Mouse (Mus musculus) lung, postnatal 14 days (tissue): ENCODE data around the gene Ccdc93.

ENCODE experiments used
- DNase-seq: peaks from one replicate; pipeline ENCODE4 v3.0.0; 2021

The Ccdc93 gene

DNA sequence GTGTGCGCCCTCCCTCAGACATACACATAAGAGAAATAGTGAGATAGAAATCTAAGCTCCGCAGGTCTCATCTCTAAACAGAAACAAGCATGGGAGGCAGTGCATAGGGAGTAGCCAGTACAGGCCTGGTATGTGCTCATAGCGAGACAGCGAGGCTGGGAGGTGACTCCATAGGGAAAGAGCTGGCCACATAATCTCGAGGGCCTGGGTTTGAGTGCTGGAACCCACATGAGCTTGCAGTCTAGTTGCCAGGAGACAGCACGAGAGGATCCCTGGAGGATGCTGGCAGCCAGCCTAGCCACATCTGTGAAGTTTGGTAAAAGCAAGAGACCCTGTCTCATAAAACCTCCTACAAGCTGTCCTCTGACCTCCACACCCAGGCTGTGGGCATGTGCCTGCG, 20.2 kb downstream of the Ccdc93 start:
- DNase-seq, result no peak

GRCm38 (mm10) chr1:121452498-121452897, 21.6 kb downstream of the Ccdc93 start:
- DNase-seq, result no peak

- DNase-seq, result no peak
Measured at GRCm38 (mm10) chr1:121453053-121453452, 22.2 kb downstream of the Ccdc93 start.

- no peak for DNase-seq
Measured at GRCm38 (mm10) chr1:121454951-121455350, 24.1 kb downstream of the Ccdc93 start.

DNA sequence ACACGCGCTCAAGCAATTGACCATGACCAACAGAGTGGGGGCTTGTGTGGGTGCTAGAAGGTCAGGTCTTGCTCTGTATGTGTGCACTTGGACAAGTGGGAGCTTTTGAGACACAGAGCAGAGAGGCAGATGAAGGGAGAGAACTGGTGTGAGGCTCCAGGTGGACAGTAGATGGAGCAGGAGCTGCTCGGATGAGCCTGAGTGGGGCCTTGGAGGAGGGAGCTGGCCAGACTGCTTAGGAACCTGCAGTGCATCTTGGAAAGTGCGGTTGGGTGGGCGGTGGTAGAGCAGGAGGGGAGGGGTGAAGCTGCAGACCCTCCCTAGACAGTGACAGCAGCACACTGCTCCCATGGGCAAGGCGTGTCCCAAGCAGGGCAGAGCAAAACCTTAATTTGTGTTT, 29.2 kb downstream of the Ccdc93 start:
- DNase-seq, result no peak

DNA sequence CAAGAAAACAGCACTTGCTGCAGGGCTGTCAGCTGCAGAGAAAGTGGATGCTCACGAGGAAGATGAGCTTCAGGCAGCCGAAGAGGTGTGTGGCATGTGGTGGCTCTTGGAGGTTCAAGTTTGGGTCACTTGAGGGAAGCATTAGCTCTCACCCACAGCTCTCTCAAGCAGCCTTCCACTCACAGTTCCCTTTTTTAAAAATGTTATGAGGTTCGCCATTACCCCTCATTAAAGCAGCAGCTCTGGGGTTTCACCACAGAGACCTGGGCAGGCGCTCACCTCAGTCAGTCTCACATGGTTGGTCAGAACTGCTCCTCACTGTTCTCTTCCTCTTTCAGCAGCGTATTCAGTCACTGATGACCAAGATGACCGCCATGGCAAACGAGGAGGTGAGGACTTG, 31.0 kb downstream of the Ccdc93 start:
- DNase-seq, result no peak

- DNase-seq, result no peak
Measured at GRCm38 (mm10) chr1:121462643-121463042, 31.8 kb downstream of the Ccdc93 start.

GRCm38 (mm10) chr1:121463806-121464205, 33.0 kb downstream of the Ccdc93 start:
- no peak for DNase-seq

GRCm38 (mm10) chr1:121466276-121466675, 35.4 kb downstream of the Ccdc93 start:
- DNase-seq, result no peak

DNA sequence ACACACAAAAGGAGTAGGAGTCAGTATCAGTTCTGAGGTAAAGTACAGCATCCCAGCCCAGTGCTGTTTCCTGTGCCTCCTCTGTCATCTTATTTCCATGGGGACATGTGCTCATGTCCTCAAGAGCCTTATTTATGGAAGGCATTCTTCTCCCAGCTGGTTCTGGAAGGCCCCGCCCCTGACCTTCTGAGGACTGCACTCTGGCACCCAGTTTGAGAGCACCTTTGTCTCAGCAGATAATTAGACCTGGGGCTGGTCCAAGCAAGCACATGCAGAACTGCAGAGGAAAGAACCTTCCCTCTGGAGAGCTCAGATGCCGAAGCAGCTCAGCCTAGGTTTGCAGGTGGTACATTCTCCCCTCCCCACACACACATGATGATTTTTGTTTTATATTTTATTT, 37.4 kb downstream of the Ccdc93 start:
- no peak for DNase-seq

- no peak for DNase-seq
Measured at GRCm38 (mm10) chr1:121471503-121471902, 40.7 kb downstream of the Ccdc93 start.

DNA sequence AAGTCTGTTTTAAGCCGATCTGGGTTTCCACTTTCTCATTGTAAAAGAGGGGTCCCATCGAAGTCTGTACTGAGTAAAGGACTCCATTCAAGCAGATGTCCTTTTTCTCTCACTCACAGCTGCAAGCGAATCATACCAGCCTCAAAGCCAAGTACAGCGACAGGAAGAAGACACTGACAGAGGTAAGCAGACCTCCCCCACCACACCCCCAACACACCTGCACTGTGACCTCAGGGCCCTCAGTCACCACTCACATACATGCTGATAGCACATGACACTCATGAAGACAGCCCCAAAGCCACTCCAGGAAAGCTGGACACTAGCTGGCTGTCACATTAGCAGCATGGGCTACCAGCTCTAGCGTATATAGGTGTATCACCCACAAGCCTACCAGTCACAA, 46.9 kb downstream of the Ccdc93 start:
- DNase-seq, result no peak

- DNase-seq, result no peak
Measured at GRCm38 (mm10) chr1:121478284-121478980, 47.6 kb downstream of the Ccdc93 start.

DNA sequence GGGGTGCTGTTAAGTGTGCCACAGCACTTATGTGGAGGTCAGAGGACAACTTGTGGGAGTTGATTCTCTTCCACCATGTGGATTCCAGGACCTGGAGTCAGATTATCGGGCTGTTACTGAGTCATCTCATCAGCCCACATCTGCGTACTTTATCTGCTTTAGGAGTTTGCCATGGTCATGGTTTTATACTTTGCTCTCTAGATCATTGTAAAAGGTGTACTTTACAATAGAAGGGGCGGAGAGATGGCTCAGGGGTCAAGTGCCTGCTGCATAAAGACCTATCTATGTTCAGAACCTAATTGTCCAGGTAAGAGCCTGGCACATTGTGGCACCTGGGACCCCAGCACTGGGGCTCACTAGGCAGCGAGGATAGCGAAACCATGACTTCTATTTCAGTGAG, 48.6 kb downstream of the Ccdc93 start:
- DNase-seq, result no peak

- DNase-seq, result no peak
Measured at GRCm38 (mm10) chr1:121483091-121483490, 52.2 kb downstream of the Ccdc93 start.

GRCm38 (mm10) chr1:121486803-121487202, 56.0 kb downstream of the Ccdc93 start:
- DNase-seq, result no peak

GRCm38 (mm10) chr1:121490241-121490640, 59.4 kb downstream of the Ccdc93 start:
- DNase-seq, result peak; percentile 23

DNA sequence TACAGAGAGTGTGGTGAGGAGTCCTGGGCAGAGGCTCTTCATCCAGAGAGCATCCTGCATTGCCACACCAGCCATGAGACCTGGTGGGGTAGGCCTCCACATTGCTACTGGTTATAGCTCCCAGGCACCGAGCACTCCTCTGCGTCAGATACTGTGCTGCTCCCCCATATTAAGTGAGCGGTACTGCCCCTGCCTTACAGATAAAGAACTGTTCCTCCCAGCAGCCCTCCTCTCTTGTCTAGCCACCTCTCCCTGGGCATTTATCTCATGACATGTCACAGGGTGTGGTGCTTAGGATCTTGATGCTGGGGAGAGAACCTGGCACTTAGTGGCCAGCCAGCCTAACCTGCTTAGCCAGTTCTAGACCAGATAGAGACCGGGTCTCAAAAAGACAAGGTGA, 66.2 kb downstream of the Ccdc93 start:
- no peak for DNase-seq

DNA sequence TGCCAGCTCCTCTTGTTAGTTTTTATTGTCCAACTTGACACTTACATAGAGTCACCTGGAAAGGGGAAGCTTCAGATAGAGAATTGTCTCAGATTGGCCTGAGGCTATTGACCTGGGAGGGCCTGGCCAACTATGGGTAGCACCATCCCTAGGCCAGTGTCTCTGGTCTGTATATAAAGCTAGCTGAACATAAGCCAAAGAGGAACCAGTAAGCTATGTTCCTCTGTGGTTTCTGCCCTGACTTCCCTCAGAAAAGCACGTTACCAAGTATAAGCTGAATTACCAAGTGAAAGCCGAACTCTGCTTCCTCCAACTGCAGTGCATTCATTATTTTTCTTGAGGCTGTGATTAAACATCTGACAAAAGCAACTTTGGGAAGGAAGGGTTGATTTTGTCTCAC, 77.9 kb downstream of the Ccdc93 start:
- no peak for DNase-seq

DNA sequence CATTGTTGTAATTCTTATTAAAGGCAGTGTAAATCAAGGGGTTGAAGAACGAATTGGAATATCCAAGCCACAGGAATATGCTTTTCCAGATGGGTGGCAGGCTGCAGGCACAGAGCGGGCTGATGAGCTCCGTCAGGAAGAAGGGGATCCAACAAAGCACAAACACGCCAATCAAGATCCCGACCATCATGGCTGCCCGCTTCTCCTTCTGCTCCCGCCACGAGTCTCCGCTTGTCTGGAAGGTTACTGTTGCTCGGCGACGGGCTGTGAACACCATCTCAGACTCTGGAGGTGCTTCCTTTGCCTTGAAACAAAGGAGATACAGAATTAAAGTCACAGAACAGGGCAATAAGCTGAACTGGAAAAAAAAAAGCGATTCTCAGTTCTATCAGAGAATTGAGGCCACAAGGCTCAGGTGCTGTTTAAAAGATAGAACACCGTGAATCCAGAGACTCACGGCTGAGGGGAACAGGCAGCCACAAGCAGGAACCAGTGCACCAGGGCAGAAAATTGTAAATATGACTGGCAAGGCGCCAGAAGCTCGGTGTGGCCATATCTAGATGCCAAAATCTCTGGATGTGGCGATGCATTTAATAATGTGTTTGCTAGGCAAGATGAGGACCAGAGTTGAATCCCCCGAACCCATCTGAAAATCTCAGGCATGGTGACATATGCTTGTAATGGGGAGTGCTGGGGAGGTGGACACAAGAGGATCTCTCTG, 79.7 kb downstream of the Ccdc93 start:
- DNase-seq, result no peak

- DNase-seq, result no peak
Measured at GRCm38 (mm10) chr1:121511186-121511585, 80.3 kb downstream of the Ccdc93 start.

DNA sequence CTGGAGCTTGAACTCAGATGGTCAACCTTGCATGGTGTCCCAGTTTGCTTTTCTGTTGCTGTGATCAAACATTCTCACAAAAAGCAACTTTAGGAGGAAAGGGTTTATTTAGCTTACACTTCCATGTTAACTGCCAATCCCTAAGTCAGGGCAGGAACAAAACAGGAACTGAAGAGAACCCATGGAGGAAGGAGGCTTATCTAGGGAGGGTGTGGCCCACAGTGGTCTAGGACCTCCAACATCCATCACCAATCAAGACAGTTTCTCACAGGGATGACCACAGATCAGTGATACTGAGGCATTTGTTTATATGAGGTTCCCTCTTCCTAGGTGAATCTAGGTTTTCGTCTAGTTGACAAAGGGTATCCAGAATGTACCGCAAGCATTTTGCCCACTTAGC, 81.1 kb downstream of the Ccdc93 start:
- DNase-seq, result no peak

GRCm38 (mm10) chr1:121518609-121519008, 87.8 kb downstream of the Ccdc93 start:
- no peak for DNase-seq

DNA sequence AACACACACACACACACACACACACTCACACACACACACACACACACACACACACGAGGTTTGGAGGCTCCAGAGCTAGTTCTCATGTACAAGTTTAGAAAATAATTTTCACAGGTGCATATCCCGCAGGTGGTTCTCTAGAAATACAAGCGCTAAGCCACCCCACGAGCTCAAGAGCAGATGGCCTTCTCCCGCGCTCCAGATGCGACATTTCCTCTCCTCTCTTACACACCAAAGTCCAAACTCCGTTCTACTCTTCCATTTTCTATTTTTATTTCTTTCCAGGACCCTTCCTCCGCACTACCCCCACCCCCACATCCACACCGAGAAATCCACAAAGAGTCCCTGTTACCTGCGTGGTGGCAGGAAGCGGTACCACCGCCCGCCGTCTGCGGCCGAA, 96.2 kb downstream of the Ccdc93 start:
- DNase-seq, result no peak
